Mouse (Mus musculus): Measurements from ENCODE around the gene Micu2. TPM values are rescaled to one million over a fixed set of nuclear protein-coding genes. Genes with fewer than 3 reads are reported as not detected.

Micu2 gene
- total and polyA plus RNA-seq, 3 experiments = 61.3 to 173 (median 65.1) TPM

GRCm38 (mm10) chr14:57886032-57886431 lies 113.0 kb downstream of the Micu2 start:
- no peak overlapping the region for H3K4me3 ChIP-seq (ENCODE audit: control insufficient read depth in 1 of 2, insufficient read depth in 1 of 2, low read depth in 2 of 2, low read length in 2 of 2)
- peaks cover 12% of the 10 kb centered on the region for H3K79me2 ChIP-seq (ENCODE audit: control insufficient read depth, insufficient read depth, low read length, poor library complexity)
- H3K4me1 ChIP-seq (ENCODE audit: control insufficient read depth in 1 of 2, insufficient read depth in 2 of 2, low read length in 2 of 2) = peaks cover 7 to 9% of the 10 kb centered on the region in 2 experiments
- H3K9me3 ChIP-seq (replicated peaks; ENCODE audit: insufficient read depth, low read length) = no peaks in the 10 kb centered on the region
- TF ChIP-seq RAD21 (IDR thresholded peaks at IDR 0.05; ENCODE audit: low read depth, low read length) (no peak), CHD2 (IDR thresholded peaks at IDR 0.05; ENCODE audit: low read length) (no peak), GABPA (IDR thresholded peaks at IDR 0.05; ENCODE audit: low read depth, low read length) (no peak), ZMIZ1 (IDR thresholded peaks at IDR 0.05; ENCODE audit: low read depth, low read length) (no peak), CHD1 (IDR thresholded peaks at IDR 0.05; ENCODE audit: low read depth, low read length) (no peak)
- no peak overlapping the region for H3K9ac ChIP-seq (ENCODE audit: control insufficient read depth, low read depth, low read length, poor library complexity, severe bottlenecking)
- DNase-seq (ENCODE audit: low read depth, low spot score) = no peak
- H3K27me3 ChIP-seq (ENCODE audit: control insufficient read depth in 1 of 2, insufficient read depth in 2 of 2, low read length in 2 of 2) = no peaks in the 10 kb centered on the region
- H3K27ac ChIP-seq (ENCODE audit: control insufficient read depth, low read depth, low read length) = no peak overlapping the region
- peaks cover 0 to 11% of the 10 kb centered on the region in 2 experiments; a peak in 2 of 4 replicates for H3K36me3 ChIP-seq (ENCODE audit: control insufficient read depth in 1 of 2, insufficient read depth in 2 of 2, low read length in 2 of 2)

- TF ChIP-seq POLR2AphosphoS2 (IDR thresholded peaks at IDR 0.05; ENCODE audit: low read length) = no peak
- TF ChIP-seq CTCF (IDR thresholded peaks at IDR 0.05 in 2 of 3, conservative IDR thresholded peaks at IDR 0.05 in 1 of 3; ENCODE audit: control insufficient read depth in 1 of 3, insufficient read depth in 1 of 3, low read depth in 2 of 3, low read length in 3 of 3, poor library complexity in 1 of 3, severe bottlenecking in 1 of 3) = no peak
- TF ChIP-seq JUND (IDR thresholded peaks at IDR 0.05; ENCODE audit: low read depth, low read length) = no peak
- no peak for TF ChIP-seq MAX (IDR thresholded peaks at IDR 0.05; ENCODE audit: low read length)
- TF ChIP-seq USF2 (IDR thresholded peaks at IDR 0.05; ENCODE audit: borderline replicate concordance in 1 of 2, insufficient read depth in 1 of 2, low read depth in 1 of 2, low read length in 2 of 2) = no peak
- TF ChIP-seq NRF1 (IDR thresholded peaks at IDR 0.05; ENCODE audit: insufficient read depth, low read depth, low read length, poor library complexity, severe bottlenecking) = no peak
- TF ChIP-seq BHLHE40 (IDR thresholded peaks at IDR 0.05; ENCODE audit: borderline replicate concordance, low read depth, low read length) = no peak
- TF ChIP-seq TBP (IDR thresholded peaks at IDR 0.05; ENCODE audit: low read depth, low read length) = no peak
- TF ChIP-seq E2F4 (IDR thresholded peaks at IDR 0.05; ENCODE audit: borderline replicate concordance, low read depth, low read length) = no peak
- no peak for TF ChIP-seq MYC (IDR thresholded peaks at IDR 0.05; ENCODE audit: low read depth, low read length)
- TF ChIP-seq ELF1 (IDR thresholded peaks at IDR 0.05; ENCODE audit: low read depth, low read length) = no peak
- H3K9ac ChIP-seq (ENCODE audit: control insufficient read depth, low read depth, low read length, poor library complexity, severe bottlenecking) = no peak overlapping the region
Observed at GRCm38 (mm10) chr14:57883341-57883740, 115.7 kb downstream of the Micu2 start.

More at GRCm38 (mm10) chr14:57883341-57883740, 115.7 kb downstream of the Micu2 start:
- no peaks in the 10 kb centered on the region for H3K9me3 ChIP-seq (replicated peaks; ENCODE audit: insufficient read depth, low read length)
- H3K36me3 ChIP-seq (ENCODE audit: control insufficient read depth in 1 of 2, insufficient read depth in 2 of 2, low read length in 2 of 2) = peaks cover 0 to 8% of the 10 kb centered on the region in 2 experiments; a peak in 2 of 4 replicates
- H3K27ac ChIP-seq (ENCODE audit: control insufficient read depth, low read depth, low read length) = no peak overlapping the region
- no peak overlapping the region for H3K4me3 ChIP-seq (ENCODE audit: control insufficient read depth in 1 of 2, insufficient read depth in 1 of 2, low read depth in 2 of 2, low read length in 2 of 2)
- peaks cover 5% of the 10 kb centered on the region for H3K79me2 ChIP-seq (ENCODE audit: control insufficient read depth, insufficient read depth, low read length, poor library complexity)
- no peak for DNase-seq (ENCODE audit: low read depth, low spot score)
- H3K27me3 ChIP-seq (ENCODE audit: control insufficient read depth in 1 of 2, insufficient read depth in 2 of 2, low read length in 2 of 2) = no peaks in the 10 kb centered on the region
- peaks cover 7% of the 10 kb centered on the region in 2 experiments for H3K4me1 ChIP-seq (ENCODE audit: control insufficient read depth in 1 of 2, insufficient read depth in 2 of 2, low read length in 2 of 2)
